Mouse (Mus musculus) kidney, postnatal 0 days (tissue): ENCODE data around the gene Nat8. TPM values are rescaled to one million over a fixed set of nuclear protein-coding genes. Genes with fewer than 3 reads are reported as not detected.
"Not testable (repeated sequence)": the region's sequence is repeated elsewhere in the genome, so short reads cannot be mapped to it uniquely, and the experiment has no call there.

ENCODE experiments used
- ATAC-seq: fragments of 200-750 bp; cut with Nextera tagmentation; replicated peaks from 2 replicates; pipeline ENCODE4 v1.8.0; 2017; ENCODE audit warnings: low read depth, moderate number of reproducible peaks, moderate TSS enrichment, moderate library complexity; ENCODE audit not compliant: low FRiP score
- DNase-seq: peaks from one replicate; pipeline ENCODE4 v3.0.0-alpha.2; 2016; ENCODE audit warnings: low spot score
- H3K27ac ChIP-seq: fragments of 300-500 bp; sonication (generic); 2 replicates; pipeline ENCODE4 v1.5.1; 2014; ENCODE audit warnings: mild to moderate bottlenecking
- H3K27me3 ChIP-seq: fragments of 300-500 bp; sonication (generic); 2 replicates; pipeline ENCODE4 v1.6.1; 2014; ENCODE audit warnings: low read length, mixed read lengths; ENCODE audit not compliant: insufficient read depth
- H3K36me3 ChIP-seq: fragments of 300-500 bp; sonication (generic); 2 replicates; pipeline ENCODE4 v1.6.1; 2014; ENCODE audit warnings: low read length, mixed read lengths; ENCODE audit not compliant: insufficient read depth
- H3K4me1 ChIP-seq: fragments of 300-500 bp; sonication (generic); replicated peaks from 2 replicates; pipeline ENCODE4 v1.6.1; 2014; ENCODE audit warnings: antibody characterized with exemption, low read length, mixed read lengths; ENCODE audit not compliant: insufficient read depth
- H3K4me2 ChIP-seq: fragments of 300-500 bp; sonication (generic); 2 replicates; pipeline ENCODE4 v1.6.1; 2014; ENCODE audit warnings: mild to moderate bottlenecking, low read length, moderate library complexity, mixed read lengths
- H3K4me3 ChIP-seq: fragments of 300-500 bp; sonication (generic); replicated peaks from 2 replicates; pipeline ENCODE4 v1.5.1; 2014; ENCODE audit warnings: low read depth, low read length
- H3K9ac ChIP-seq: fragments of 300-500 bp; sonication (generic); 2 replicates; pipeline ENCODE4 v1.6.1; 2014; ENCODE audit warnings: low read depth, low read length
- H3K9me3 ChIP-seq: fragments of 300-500 bp; sonication (generic); replicated peaks from 2 replicates; pipeline ENCODE4 v1.6.1; 2016; ENCODE audit warnings: low read length, inconsistent platforms, mixed read lengths
- CTCF ChIP-seq: IDR thresholded peaks from 2 replicates; pipeline ENCODE4 v1.5.1; 2016; ENCODE audit warnings: antibody characterized with exemption, low read depth, mild to moderate bottlenecking, moderate library complexity
- WGBS: fragments of 180-500 bp; shearing (Covaris S2); extraction: QIAGEN DNeasy Blood & Tissue Kit; methylation state at CpG from one replicate; pipeline ENCODE4 v1.1.7; 2014; 5-methylcytosine and 5-hydroxymethylcytosine counted together
- polyA plus RNA-seq: library from polyadenylated mRNA; unstranded; fragments of >200 nt; fragmentation: Nextera tagmentation; extraction: Ambion mirVana; gene quantifications from 2 replicates; pipeline ENCODE4 v1.2.1, GENCODE M21; 2015

The Nat8 gene
- polyA plus RNA-seq, 1 experiment from 2014 or later: 26.8 TPM

- H3K4me2 ChIP-seq: no peak overlapping the region
- ATAC-seq: no peak
- H3K4me1 ChIP-seq: no peaks in the 10 kb centered on the region
- no peaks in the 10 kb centered on the region for H3K36me3 ChIP-seq
- no peak overlapping the region for H3K27ac ChIP-seq
- no peak for TF ChIP-seq CTCF
- 89% methylated on average over 7 of the region's 7 CpGs for WGBS
- H3K9me3 ChIP-seq: no peaks in the 10 kb centered on the region
- H3K4me3 ChIP-seq: no peak overlapping the region
- H3K27me3 ChIP-seq: no peaks in the 10 kb centered on the region
- no peak overlapping the region for H3K9ac ChIP-seq
- no peak for DNase-seq
Observed at GRCm38 (mm10) chr6:85851062-85851773, 19.3 kb upstream of the Nat8 start.

- Histone ChIP-seq H3K27ac (no peak overlapping the region), H3K4me3 (no peak overlapping the region), H3K9me3 (no peaks in the 10 kb centered on the region), H3K36me3 (no peaks in the 10 kb centered on the region), H3K4me1 (no peaks in the 10 kb centered on the region), H3K9ac (no peak overlapping the region), H3K4me2 (no peak overlapping the region), H3K27me3 (no peaks in the 10 kb centered on the region)
- DNase-seq (no peak), ATAC-seq (no peak)
- no peak for TF ChIP-seq CTCF
- WGBS: 25% methylated on average over 2 of the region's 2 CpGs
Observed at GRCm38 (mm10) chr6:85849240-85849639, 17.4 kb upstream of the Nat8 start.

- DNase-seq (no peak), ATAC-seq (no peak)
- no peak overlapping the region for H3K4me2 ChIP-seq
- no peaks in the 10 kb centered on the region for H3K4me1 ChIP-seq
- H3K9me3 ChIP-seq: no peaks in the 10 kb centered on the region
- no peak overlapping the region for H3K4me3 ChIP-seq
- H3K27ac ChIP-seq: no peak overlapping the region
- no peaks in the 10 kb centered on the region for H3K36me3 ChIP-seq
- H3K9ac ChIP-seq: no peak overlapping the region
- TF ChIP-seq CTCF: no peak
- WGBS: 86% methylated on average over 4 of the region's 4 CpGs
- H3K27me3 ChIP-seq: no peaks in the 10 kb centered on the region
Observed at GRCm38 (mm10) chr6:85848140-85848539, 16.3 kb upstream of the Nat8 start.

DNA sequence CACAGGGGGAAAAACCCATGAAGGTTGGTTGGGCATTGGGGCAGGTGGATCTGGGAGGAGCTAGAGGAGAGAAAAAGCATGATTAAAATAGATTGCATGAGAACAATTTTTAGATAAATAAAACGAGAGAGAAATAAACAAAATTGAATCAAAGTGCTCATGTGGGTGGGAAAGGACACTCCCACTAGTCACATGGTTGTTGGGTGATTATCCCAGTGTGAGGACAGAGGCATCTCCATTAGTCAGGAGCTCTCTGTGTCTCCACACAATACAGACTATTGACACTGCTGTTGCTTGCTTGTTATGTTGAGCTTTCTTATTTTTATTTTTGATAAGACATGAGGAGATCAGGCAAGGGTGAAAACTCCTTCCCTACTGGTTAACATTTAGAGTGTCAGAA is 15.0 kb upstream of the Nat8 start:
- no peaks in the 10 kb centered on the region for H3K4me1 ChIP-seq
- no peaks in the 10 kb centered on the region for H3K36me3 ChIP-seq
- no peak for ATAC-seq
- no peaks in the 10 kb centered on the region for H3K9me3 ChIP-seq
- no peak overlapping the region for H3K4me3 ChIP-seq
- 49% methylated on average over 1 of the region's 1 CpGs for WGBS
- no peak for DNase-seq
- no peak overlapping the region for H3K27ac ChIP-seq
- no peak for TF ChIP-seq CTCF
- H3K27me3 ChIP-seq: no peaks in the 10 kb centered on the region
- no peak overlapping the region for H3K9ac ChIP-seq
- H3K4me2 ChIP-seq: no peak overlapping the region

DNA sequence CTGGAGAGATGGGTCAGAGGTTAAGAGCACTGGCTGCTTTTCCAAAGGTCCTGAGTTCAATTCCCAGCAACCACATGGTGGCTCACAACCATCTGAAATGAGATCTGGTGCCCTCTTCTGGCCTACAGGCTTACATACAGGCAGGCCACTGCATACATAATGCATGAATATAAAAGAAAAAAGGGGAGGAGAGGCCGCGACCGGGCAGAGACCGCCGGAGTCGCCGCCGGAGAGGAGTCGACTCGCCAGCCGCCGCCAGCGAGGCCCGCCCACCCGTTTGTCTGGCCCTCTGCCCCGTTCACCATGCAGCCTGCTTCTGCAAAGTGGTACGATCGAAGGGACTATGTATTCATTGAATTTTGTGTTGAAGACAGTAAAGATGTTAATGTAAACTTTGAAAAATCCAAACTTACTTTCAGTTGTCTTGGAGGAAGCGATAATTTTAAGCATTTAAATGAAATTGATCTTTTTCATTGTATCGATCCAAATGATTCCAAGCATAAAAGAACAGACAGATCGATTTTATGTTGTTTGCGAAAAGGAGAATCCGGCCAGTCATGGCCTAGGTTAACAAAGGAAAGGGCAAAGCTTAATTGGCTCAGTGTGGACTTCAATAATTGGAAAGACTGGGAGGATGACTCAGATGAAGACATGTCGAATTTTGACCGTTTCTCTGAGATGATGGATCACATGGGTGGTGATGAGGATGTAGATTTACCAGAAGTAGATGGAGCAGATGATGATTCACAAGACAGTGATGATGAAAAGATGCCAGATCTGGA is 12.0 kb upstream of the Nat8 start:
- H3K4me1 ChIP-seq, H3K4me2 ChIP-seq, H3K9me3 ChIP-seq, H3K36me3 ChIP-seq, H3K9ac ChIP-seq, H3K27ac ChIP-seq, H3K4me3 ChIP-seq, H3K27me3 ChIP-seq, DNase-seq, ATAC-seq: not testable (repeated sequence)
- 81% methylated on average over 25 of the region's 25 CpGs for WGBS
- TF ChIP-seq CTCF: 0 out of 2 replicates have a peak, but pooled peaks have one; percentile 13

DNA sequence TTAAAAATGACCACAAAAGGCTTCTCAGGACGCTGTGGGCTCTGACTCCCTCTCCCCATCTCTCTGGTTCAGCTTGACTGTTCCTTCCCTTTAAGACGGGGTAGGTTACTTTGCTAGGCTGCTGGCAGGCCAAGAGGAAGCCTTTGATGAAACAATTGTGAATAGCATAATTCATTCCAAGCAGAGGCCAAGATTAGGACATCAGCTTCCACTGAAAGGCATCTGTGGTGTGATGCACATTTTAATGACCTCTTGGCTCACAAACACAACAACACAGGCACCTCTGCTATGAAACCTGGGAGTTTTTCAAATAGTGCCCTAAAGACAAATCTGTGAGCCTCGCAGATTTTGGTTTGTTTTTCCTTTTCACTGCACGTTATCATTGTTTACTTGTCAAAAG is 8.1 kb upstream of the Nat8 start:
- H3K4me2 ChIP-seq: no peak overlapping the region
- no peaks in the 10 kb centered on the region for H3K9me3 ChIP-seq
- H3K27me3 ChIP-seq: no peaks in the 10 kb centered on the region
- DNase-seq: peak; percentile 15
- ATAC-seq: no peak
- no peak overlapping the region for H3K27ac ChIP-seq
- H3K4me1 ChIP-seq: no peaks in the 10 kb centered on the region
- no peak overlapping the region for H3K4me3 ChIP-seq
- 41% methylated on average over 4 of the region's 4 CpGs for WGBS
- no peak for TF ChIP-seq CTCF
- H3K9ac ChIP-seq: no peak overlapping the region
- H3K36me3 ChIP-seq: no peaks in the 10 kb centered on the region
